Mouse (Mus musculus): Measurements from ENCODE around the gene Dkk3. TPM values are rescaled to one million over a fixed set of nuclear protein-coding genes. Genes with fewer than 3 reads are reported as not detected.
"Not testable (repeated sequence)": the region's sequence is repeated elsewhere in the genome, so short reads cannot be mapped to it uniquely, and the experiment has no call there.

Dkk3 gene
- polyA plus RNA-seq, 1 experiment from 2014 or later, result 28.7 TPM

DNA sequence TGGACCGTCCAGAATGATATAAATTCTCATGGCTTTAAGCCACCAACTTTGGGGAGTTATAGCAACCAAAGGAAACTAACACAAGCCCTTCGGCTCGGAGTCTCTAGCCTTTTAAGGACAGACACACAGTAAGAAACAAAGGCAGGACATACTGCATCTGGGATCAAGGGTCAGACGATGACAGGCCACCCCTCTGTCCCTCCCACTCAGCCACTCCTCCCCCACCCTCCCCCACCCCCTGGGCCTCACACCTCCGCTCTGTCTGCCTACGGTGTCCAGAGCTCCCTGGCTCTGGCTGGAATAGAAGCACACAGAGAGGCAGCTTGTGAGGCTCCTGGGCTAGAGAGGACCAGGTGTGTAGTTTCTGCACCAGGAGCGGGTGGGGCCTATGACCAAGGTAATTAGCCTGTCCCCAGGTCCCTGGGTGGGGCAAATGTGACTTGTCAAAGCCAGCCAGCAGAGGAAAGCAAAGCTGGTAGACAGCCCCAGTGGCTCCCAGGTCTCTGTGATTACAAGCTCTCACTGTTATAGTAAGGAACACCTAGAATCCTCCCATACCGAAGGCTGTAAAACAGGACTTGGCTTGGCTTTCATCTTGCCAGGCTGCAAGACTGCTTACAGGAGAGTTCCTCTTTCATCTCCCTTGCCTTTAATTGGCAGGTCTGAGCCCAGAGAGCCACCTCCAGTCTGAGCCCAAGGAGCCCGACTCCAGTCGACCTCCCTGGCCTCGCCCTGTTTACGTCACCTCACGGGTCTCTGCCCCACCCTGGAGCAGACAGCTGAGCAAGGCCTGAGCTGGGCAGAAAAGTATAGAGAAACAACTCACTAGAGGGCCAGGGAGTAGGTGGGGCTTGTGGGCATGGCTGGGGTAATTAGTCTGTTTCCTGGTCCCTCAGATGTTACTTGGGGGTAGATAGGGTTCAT lies 28.9 kb upstream of the Dkk3 start:
- no peaks in the 10 kb centered on the region for H3K27me3 ChIP-seq
- WGBS, result 79% methylated on average over 13 of the region's 13 CpGs
- H3K9me3 ChIP-seq, result no peaks in the 10 kb centered on the region
- H3K9ac ChIP-seq, result no peak overlapping the region
- H3K4me1 ChIP-seq, result peaks cover 3% of the 10 kb centered on the region; the same call in 1 of the 2 replicates
- H3K4me2 ChIP-seq, result no peak overlapping the region
- H3K36me3 ChIP-seq (replicated peaks), result no peaks in the 10 kb centered on the region
- no peak for ATAC-seq (ENCODE audit: low FRiP score)
- H3K4me3 ChIP-seq (replicated peaks), result no peak overlapping the region
- H3K27ac ChIP-seq, result no peak overlapping the region

DNA sequence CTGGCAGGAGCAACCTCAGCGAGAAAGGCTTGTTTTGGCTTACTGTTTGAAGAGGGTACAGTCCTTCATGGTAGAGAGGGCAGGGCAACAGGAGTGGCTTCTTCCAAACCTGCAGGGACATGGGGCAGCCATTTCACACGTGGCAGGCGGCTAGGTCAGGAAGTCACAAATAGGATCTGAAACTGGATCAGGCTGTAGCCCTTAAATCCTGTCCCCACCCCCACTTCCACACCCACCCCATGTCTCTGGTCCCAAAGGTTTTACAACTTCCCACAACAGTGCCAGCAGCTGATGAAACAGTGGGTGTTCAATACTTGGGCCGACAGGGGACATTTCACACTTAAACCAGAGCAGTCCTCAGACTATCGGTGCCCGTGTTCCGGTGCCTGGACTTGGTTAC lies 28.0 kb upstream of the Dkk3 start:
- 0 out of 2 replicates have a peak, but pooled peaks cover under 1% of the 10 kb centered on the region for H3K27me3 ChIP-seq
- H3K4me1 ChIP-seq, result peaks cover 3% of the 10 kb centered on the region; the same call in 1 of the 2 replicates
- no peak overlapping the region for H3K27ac ChIP-seq
- no peaks in the 10 kb centered on the region for H3K36me3 ChIP-seq (replicated peaks)
- no peak overlapping the region for H3K4me3 ChIP-seq (replicated peaks)
- ATAC-seq (ENCODE audit: low FRiP score), result no peak
- H3K4me2 ChIP-seq, result no peak overlapping the region
- H3K9me3 ChIP-seq, result no peaks in the 10 kb centered on the region
- 90% methylated on average over 7 of the region's 7 CpGs for WGBS
- no peak overlapping the region for H3K9ac ChIP-seq

DNA sequence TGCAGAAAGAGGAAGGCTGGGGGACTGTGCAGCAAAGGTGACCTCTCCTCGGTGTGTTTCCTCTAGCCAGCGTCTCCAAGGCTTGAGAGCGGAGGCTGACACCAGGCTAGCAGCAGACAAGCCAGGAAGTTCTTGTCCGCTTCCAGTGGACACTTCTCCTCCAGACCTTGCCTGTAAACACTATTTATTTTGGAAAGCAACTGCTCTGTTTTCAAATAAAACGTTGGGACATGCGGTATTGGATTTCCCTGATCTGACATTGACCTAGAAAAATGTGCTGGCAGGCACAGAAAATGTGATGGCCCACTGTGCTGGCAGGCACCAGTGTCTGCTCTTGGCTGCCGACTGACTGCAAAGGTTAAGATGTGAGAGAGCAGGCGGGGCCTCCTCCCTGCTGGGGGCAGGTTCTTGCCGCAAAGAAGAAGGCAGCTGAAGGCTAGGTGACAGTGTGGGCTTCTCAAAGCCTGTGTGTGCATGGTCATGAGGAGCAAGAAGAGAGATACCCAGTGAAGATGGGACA lies 26.4 kb upstream of the Dkk3 start:
- H3K4me3 ChIP-seq (replicated peaks), result no peak overlapping the region
- H3K9me3 ChIP-seq, result no peaks in the 10 kb centered on the region
- WGBS, result 74% methylated on average over 9 of the region's 9 CpGs
- no peak overlapping the region for H3K4me2 ChIP-seq
- H3K27me3 ChIP-seq, result peaks cover 6% of the 10 kb centered on the region; the same call in 1 of the 2 replicates
- no peaks in the 10 kb centered on the region for H3K36me3 ChIP-seq (replicated peaks)
- H3K9ac ChIP-seq, result no peak overlapping the region
- no peak for ATAC-seq (ENCODE audit: low FRiP score)
- H3K4me1 ChIP-seq, result peaks cover 5% of the 10 kb centered on the region; the same call in 1 of the 2 replicates
- no peak overlapping the region for H3K27ac ChIP-seq

DNA sequence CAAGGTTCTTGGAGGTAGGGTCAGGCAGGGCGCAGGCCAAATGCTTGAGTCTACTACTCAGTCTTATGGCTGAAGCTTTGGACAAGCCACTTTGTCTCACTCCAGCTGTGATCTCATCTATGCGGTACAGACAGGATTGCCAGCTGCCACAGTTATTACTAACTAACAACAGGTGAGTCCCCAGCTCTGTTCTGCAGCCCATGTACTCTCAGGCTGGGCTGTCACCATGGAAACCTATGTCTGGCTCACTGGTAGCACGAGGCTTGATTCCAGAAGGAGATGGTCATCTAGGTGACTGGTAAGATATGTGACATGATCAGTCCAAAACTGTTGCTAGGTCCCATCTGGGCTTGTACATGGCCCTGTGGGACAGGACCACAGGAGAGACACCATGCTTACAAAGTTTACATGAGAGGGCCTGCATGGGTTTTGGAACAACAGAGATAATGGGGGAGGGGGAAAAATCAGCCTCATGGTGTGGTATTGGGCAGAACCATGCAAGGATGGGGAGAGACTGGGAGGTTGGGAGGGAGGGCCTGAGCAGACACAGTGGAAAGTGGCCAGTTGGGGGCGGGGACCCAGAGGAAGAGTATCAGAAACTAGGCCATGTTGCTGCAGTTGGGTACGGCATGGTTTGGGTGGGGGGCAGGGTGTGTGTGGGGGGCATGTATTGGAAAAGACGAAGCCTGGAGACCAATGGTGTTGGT lies 25.8 kb upstream of the Dkk3 start:
- Histone ChIP-seq H3K27me3 (peaks cover 6% of the 10 kb centered on the region; the same call in 1 of the 2 replicates), H3K27ac (no peak overlapping the region), H3K4me3 (replicated peaks) (no peak overlapping the region), H3K4me2 (no peak overlapping the region), H3K36me3 (replicated peaks) (no peaks in the 10 kb centered on the region), H3K4me1 (peaks cover 7% of the 10 kb centered on the region; the same call in 1 of the 2 replicates), H3K9ac (no peak overlapping the region), H3K9me3 (no peaks in the 10 kb centered on the region)
- ATAC-seq (ENCODE audit: low FRiP score), result no peak
- 81% methylated on average over 6 of the region's 6 CpGs for WGBS

DNA sequence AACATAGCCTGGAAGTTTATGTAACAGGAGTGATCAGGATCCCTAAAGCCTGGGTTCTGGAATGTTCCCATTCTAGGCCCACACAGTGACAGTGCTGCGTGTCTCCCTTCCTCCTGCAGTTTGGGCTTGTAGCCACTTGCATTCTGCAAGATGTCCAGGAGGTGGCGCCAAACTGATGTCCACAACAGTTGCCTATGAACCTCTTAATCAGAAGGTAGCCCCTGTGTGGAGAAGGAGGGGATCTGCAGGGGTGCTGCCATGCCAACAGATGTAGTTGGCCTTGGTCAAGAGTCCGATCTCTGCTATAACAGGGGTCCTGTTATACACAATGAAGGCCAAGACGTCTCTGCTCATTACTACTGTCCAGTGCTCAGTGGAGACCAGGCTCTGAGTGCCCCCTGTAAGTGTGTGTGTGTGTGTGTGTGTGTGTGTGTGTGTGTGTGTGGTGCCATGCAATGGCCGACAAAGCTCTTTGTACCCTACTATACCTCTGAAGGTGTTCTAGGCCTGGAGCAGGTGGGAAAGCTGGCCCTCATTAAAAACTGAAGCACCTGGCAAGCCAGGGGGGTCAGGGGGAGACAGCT lies 24.5 kb upstream of the Dkk3 start:
- Histone ChIP-seq H3K36me3 (replicated peaks) (no peaks in the 10 kb centered on the region), H3K4me2 (no peak overlapping the region), H3K9me3 (no peaks in the 10 kb centered on the region), H3K27ac (no peak overlapping the region), H3K9ac (no peak overlapping the region), H3K4me1 (peaks cover 7% of the 10 kb centered on the region; the same call in 1 of the 2 replicates), H3K27me3 (peaks cover 6% of the 10 kb centered on the region; the same call in 1 of the 2 replicates), H3K4me3 (replicated peaks) (no peak overlapping the region)
- ATAC-seq (ENCODE audit: low FRiP score), result peak; percentile 47; the same call in 1 of the 2 replicates
- WGBS, result 29% methylated on average over 5 of the region's 5 CpGs

DNA sequence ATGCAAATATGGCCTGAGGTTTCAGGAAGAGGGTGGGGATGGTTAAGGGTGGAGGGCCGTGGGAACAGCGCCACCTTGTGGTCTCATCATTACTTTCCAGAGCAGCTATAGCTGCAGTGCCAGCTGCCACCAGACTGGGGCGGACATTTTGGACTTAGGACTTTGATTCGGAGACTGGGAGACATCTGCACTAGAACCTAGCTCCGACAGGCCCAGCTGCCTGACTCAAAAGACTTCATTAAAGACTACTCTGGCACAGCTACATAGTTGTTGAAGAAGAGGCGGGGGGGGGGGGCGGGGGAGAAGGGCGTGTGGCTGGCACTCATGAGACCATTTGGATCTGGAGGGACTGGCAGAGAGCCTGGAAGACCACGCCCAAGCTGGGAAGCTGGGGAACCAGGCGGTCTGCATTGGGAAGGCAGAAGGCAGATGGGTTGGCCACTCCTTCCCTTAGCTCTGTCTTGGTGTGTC lies 21.4 kb upstream of the Dkk3 start:
- H3K36me3 ChIP-seq (replicated peaks), result no peaks in the 10 kb centered on the region
- H3K4me3 ChIP-seq (replicated peaks), result no peak overlapping the region
- H3K9me3 ChIP-seq, result no peaks in the 10 kb centered on the region
- no peak overlapping the region for H3K9ac ChIP-seq
- peak; percentile 72 for ATAC-seq (ENCODE audit: low FRiP score)
- peaks cover 6% of the 10 kb centered on the region; the same call in 1 of the 2 replicates for H3K27me3 ChIP-seq
- H3K27ac ChIP-seq, result no peak overlapping the region
- peaks cover 7% of the 10 kb centered on the region; the same call in 1 of the 2 replicates for H3K4me1 ChIP-seq
- WGBS, result 16% methylated on average over 7 of the region's 10 CpGs
- 0 out of 2 replicates have a peak overlapping the region, but pooled peaks have one; percentile 19 for H3K4me2 ChIP-seq

DNA sequence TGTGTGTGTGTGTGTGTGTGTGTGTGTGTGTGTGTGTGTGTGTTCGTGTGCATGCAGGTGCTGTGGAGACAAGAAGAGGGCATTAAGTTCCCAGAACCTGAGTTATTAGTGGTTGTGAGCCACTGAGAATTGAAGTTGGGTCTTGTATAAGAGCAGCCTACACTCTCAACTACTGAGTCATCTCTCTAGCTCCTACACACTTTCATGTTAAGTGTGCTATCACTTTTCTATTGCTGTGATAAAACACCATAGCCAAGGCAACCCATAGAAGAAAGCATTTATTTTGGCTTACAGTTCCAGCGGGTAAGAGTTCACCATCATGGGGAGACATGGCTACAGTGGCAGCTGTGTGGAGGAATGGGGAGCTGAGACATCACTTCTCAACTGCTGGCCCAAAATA lies 17.8 kb upstream of the Dkk3 start:
- H3K27ac ChIP-seq, result no peak overlapping the region
- peaks cover 4% of the 10 kb centered on the region; the same call in 1 of the 2 replicates for H3K4me1 ChIP-seq
- H3K9ac ChIP-seq, result no peak overlapping the region
- no peak overlapping the region for H3K4me2 ChIP-seq
- WGBS, result 90% methylated on average over 2 of the region's 2 CpGs
- no peaks in the 10 kb centered on the region for H3K36me3 ChIP-seq (replicated peaks)
- ATAC-seq (ENCODE audit: low FRiP score), result no peak
- no peaks in the 10 kb centered on the region for H3K9me3 ChIP-seq
- H3K27me3 ChIP-seq, result peaks cover 3% of the 10 kb centered on the region; the same call in 1 of the 2 replicates
- no peak overlapping the region for H3K4me3 ChIP-seq (replicated peaks)

DNA sequence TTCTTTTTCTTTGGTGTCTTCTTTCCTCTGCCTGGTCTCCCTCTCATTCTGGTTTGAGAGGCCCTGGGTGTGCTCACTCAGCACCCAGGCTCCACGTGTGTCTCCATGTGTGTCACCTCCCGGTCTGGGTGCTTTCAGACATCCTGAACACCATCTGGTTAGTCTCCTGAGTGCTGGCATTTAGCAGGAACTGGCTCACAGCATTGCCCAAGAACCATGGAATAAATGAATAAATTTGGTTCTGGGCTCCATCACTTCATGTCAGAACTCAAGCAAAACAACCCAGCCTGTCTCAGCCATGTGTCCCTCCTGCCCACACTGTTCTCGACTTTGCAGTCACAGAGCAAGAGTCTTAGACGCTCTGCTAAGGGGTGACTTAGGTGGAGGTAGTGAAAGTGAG lies 13.8 kb upstream of the Dkk3 start:
- no peaks in the 10 kb centered on the region for H3K36me3 ChIP-seq (replicated peaks)
- no peaks in the 10 kb centered on the region for H3K9me3 ChIP-seq
- no peak overlapping the region for H3K9ac ChIP-seq
- H3K4me2 ChIP-seq, result no peak overlapping the region
- H3K4me3 ChIP-seq (replicated peaks), result no peak overlapping the region
- H3K4me1 ChIP-seq, result peaks cover 13% of the 10 kb centered on the region
- no peaks in the 10 kb centered on the region for H3K27me3 ChIP-seq
- H3K27ac ChIP-seq, result no peak overlapping the region
- ATAC-seq (ENCODE audit: low FRiP score), result no peak
- 80% methylated on average over 4 of the region's 4 CpGs for WGBS

DNA sequence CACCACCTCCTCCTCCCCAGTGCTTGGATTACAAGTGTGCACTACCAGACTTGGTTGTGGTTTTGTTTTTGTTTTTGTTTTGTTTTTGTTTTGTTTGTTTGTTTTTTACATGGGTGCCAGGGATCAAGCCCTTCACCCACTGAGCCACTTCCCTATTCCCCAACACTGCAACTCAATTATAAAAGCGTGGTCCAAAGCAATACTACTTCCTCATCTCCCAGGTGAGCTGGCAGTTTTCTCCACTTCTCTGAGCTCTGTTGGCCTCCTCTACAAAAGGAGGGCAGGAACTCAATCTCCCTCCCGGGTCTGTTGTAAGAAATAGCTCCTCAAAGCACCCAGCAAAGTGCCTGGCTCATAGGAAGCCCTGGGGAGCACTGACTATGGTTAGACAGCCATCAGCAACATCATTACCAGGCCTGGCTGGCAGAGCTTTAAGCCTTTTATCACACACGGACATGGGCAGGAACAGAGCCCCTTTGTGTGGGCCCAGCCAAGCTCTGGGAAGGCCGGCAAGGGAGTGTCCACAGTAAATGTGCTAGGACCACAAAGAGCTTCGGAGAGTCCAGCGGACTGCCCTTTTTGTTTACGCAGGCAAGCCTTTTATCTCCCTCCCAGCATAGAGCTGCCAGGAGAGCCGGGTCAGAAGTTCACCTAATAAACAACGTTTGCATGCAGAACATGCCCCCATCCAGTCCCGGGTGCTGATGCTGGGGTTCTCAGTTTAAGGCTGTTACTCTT lies 11.3 kb upstream of the Dkk3 start:
- Histone ChIP-seq H3K27ac (peak overlapping the region; percentile 71), H3K4me3 (replicated peaks) (no peak overlapping the region), H3K27me3 (no peaks in the 10 kb centered on the region), H3K9me3 (no peaks in the 10 kb centered on the region), H3K4me2 (no peak overlapping the region), H3K4me1 (peaks cover 13% of the 10 kb centered on the region), H3K36me3 (replicated peaks) (no peaks in the 10 kb centered on the region), H3K9ac (no peak overlapping the region)
- ATAC-seq (ENCODE audit: low FRiP score), result peak; percentile 65
- 15% methylated on average over 10 of the region's 10 CpGs for WGBS

DNA sequence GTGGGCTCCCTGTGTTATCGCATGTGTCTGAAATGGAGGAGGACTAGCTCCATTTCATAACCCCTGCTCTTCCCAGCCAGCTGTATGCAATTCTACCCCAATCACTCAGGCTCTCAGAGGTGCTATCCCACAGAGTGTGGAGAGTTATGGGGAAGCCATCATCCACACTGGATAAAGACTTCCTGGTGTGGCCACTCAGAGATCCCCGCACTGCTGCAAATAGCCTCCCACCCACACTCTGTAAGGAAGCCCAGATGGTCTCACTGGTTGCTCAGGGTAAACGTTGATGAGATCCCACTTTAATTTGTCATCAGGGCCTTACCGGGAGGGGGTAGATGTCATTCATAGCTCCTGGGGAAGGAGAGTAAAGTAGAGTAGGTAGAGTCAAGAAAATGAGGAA lies 6.7 kb upstream of the Dkk3 start:
- Histone ChIP-seq H3K4me2 (no peak overlapping the region), H3K9ac (no peak overlapping the region), H3K36me3 (replicated peaks) (no peaks in the 10 kb centered on the region), H3K4me1 (peaks cover 11% of the 10 kb centered on the region), H3K4me3 (replicated peaks) (no peak overlapping the region), H3K27ac (no peak overlapping the region), H3K9me3 (no peaks in the 10 kb centered on the region), H3K27me3 (peaks cover 3% of the 10 kb centered on the region; the same call in 1 of the 2 replicates)
- no peak for ATAC-seq (ENCODE audit: low FRiP score)
- 83% methylated on average over 4 of the region's 4 CpGs for WGBS

DNA sequence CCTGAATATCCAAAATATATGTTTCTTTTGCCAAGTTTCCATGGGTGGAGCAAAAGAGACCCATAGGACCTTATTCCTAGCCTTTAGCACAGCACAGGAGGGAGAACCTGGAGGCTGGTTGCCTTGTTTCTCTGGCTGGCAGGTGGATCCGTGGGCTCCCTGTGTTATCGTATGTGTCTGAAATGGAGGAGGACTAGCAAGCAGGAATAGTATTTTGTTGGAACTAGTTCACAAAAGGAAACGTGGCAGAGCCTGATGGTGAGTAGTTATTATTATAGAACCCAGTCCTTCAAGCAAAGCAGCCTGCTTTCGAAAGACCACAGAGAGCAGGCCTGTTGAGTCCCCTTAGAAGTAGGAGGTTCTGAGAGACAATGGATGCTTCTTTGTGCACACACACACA lies 6.2 kb upstream of the Dkk3 start:
- not testable (repeated sequence) for H3K36me3 ChIP-seq (replicated peaks); H3K27ac ChIP-seq; H3K9me3 ChIP-seq; H3K4me3 ChIP-seq (replicated peaks); H3K4me1 ChIP-seq; H3K9ac ChIP-seq; ATAC-seq (ENCODE audit: low FRiP score); H3K4me2 ChIP-seq; H3K27me3 ChIP-seq
- 90% methylated on average over 4 of the region's 4 CpGs for WGBS

All from forebrain, embryonic 12.5 days (tissue).